Mouse (Mus musculus) heart, postnatal 0 days (tissue): ENCODE results near the gene Sec22b. TPM values are rescaled to one million over a fixed set of nuclear protein-coding genes. Genes with fewer than 3 reads are reported as not detected.

Source experiments
- ATAC-seq: fragments of 200-750 bp; cut with Nextera tagmentation; 2 replicates; pipeline ENCODE4 v1.8.0; 2017; ENCODE audit warnings: low read depth, moderate number of reproducible peaks, moderate library complexity; ENCODE audit not compliant: insufficient read depth
- DNase-seq: peaks from one replicate; pipeline ENCODE4 v3.0.0-alpha.2; 2016; ENCODE audit warnings: low spot score
- H3K27ac ChIP-seq: fragments of 300-500 bp; sonication (generic); 2 replicates; pipeline ENCODE4 v1.5.1; 2014; ENCODE audit warnings: low read depth, mild to moderate bottlenecking
- H3K27me3 ChIP-seq: fragments of 300-500 bp; sonication (generic); 2 replicates; pipeline ENCODE4 v1.6.1; 2014; ENCODE audit warnings: low read length, mixed read lengths; ENCODE audit not compliant: control insufficient read depth, insufficient read depth
- H3K36me3 ChIP-seq: fragments of 300-500 bp; sonication (generic); replicated peaks from 2 replicates; pipeline ENCODE4 v1.6.1; 2014; ENCODE audit warnings: low read length, mixed read lengths; ENCODE audit not compliant: control insufficient read depth, insufficient read depth
- H3K4me1 ChIP-seq: fragments of 300-500 bp; sonication (generic); 2 replicates; pipeline ENCODE4 v1.6.1; 2014; ENCODE audit warnings: antibody characterized with exemption; ENCODE audit not compliant: control insufficient read depth, insufficient read depth
- H3K4me2 ChIP-seq: fragments of 300-500 bp; sonication (generic); 2 replicates; pipeline ENCODE4 v1.6.1; 2014; ENCODE audit warnings: low read depth, mild to moderate bottlenecking, low read length, moderate library complexity
- H3K4me3 ChIP-seq: fragments of 300-500 bp; sonication (generic); 2 replicates; pipeline ENCODE4 v1.5.1; 2014; ENCODE audit warnings: low read depth, low read length
- H3K9ac ChIP-seq: fragments of 300-500 bp; sonication (generic); replicated peaks from 2 replicates; pipeline ENCODE4 v1.6.1; 2014; ENCODE audit warnings: low read depth, low read length, mixed read lengths
- H3K9me3 ChIP-seq: fragments of 300-500 bp; sonication (generic); replicated peaks from 2 replicates; pipeline ENCODE4 v1.6.1; 2016; ENCODE audit warnings: low read length; ENCODE audit not compliant: control insufficient read depth
- CTCF ChIP-seq: IDR thresholded peaks from 2 replicates; pipeline ENCODE4 v1.5.1; 2016; ENCODE audit warnings: antibody characterized with exemption, control low read depth, low read depth
- EP300 ChIP-seq: IDR thresholded peaks from 2 replicates; pipeline ENCODE4 v1.6.1; 2016; ENCODE audit warnings: antibody characterized with exemption, low read depth
- WGBS: fragments of 180-500 bp; shearing (Covaris S2); extraction: QIAGEN DNeasy Blood & Tissue Kit; methylation state at CpG from one replicate; pipeline ENCODE4 v1.1.7; 2014; 5-methylcytosine and 5-hydroxymethylcytosine counted together
- polyA plus RNA-seq: library from polyadenylated mRNA; unstranded; fragments of >200 nt; fragmentation: Nextera tagmentation; extraction: Ambion mirVana; gene quantifications from 2 replicates; pipeline ENCODE4 v1.2.1, GENCODE M21; 2015
- total RNA-seq: library from RNA; depleted of rRNA; stranded (reverse); fragments of >200 nt; gene quantifications from 2 replicates; pipeline ENCODE4 v1.2.3, GENCODE M21; 2014; ENCODE audit warnings: low replicate concordance

Sec22b gene
- total and polyA plus RNA-seq, 2 experiments from 2014 or later, result 22.4 to 69.9 TPM

GRCm38 (mm10) chr3:97933811-97934210 is 32.8 kb downstream of the Sec22b start:
- Histone ChIP-seq H3K4me1 (peaks cover 6% of the 10 kb centered on the region; the same call in 1 of the 2 replicates), H3K9ac (no peak overlapping the region), H3K4me3 (no peak overlapping the region), H3K36me3 (no peaks in the 10 kb centered on the region), H3K9me3 (no peaks in the 10 kb centered on the region), H3K27me3 (0 out of 2 replicates have a peak, but pooled peaks cover 7% of the 10 kb centered on the region), H3K27ac (no peak overlapping the region), H3K4me2 (no peak overlapping the region)
- no peak for DNase-seq
- ATAC-seq, result no peak
- TF ChIP-seq EP300 (no peak), CTCF (no peak)
- WGBS, result 80% methylated on average over 5 of the region's 5 CpGs

GRCm38 (mm10) chr3:97934331-97935300 is 33.6 kb downstream of the Sec22b start:
- WGBS, result 86% methylated on average over 6 of the region's 6 CpGs
- Histone ChIP-seq H3K27me3 (0 out of 2 replicates have a peak, but pooled peaks cover 7% of the 10 kb centered on the region), H3K4me3 (no peak overlapping the region), H3K27ac (no peak overlapping the region), H3K36me3 (no peaks in the 10 kb centered on the region), H3K4me2 (no peak overlapping the region), H3K9ac (no peak overlapping the region), H3K9me3 (no peaks in the 10 kb centered on the region), H3K4me1 (peaks cover 6% of the 10 kb centered on the region; the same call in 1 of the 2 replicates)
- TF ChIP-seq EP300 (no peak), CTCF (no peak)
- DNase-seq, result no peak
- ATAC-seq, result no peak

GRCm38 (mm10) chr3:97937068-97937944 is 36.3 kb downstream of the Sec22b start:
- H3K27me3 ChIP-seq, result 0 out of 2 replicates have a peak, but pooled peaks cover 7% of the 10 kb centered on the region
- TF ChIP-seq EP300 (no peak), CTCF (no peak)
- WGBS, result 54% methylated on average over 17 of the region's 17 CpGs
- no peak overlapping the region for H3K4me2 ChIP-seq
- H3K9ac ChIP-seq, result no peak overlapping the region
- DNase-seq, result no peak
- H3K4me3 ChIP-seq, result no peak overlapping the region
- H3K27ac ChIP-seq, result no peak overlapping the region
- H3K4me1 ChIP-seq, result peaks cover 10% of the 10 kb centered on the region; the same call in 1 of the 2 replicates
- ATAC-seq, result no peak
- H3K9me3 ChIP-seq, result no peaks in the 10 kb centered on the region
- H3K36me3 ChIP-seq, result no peaks in the 10 kb centered on the region

- H3K4me3 ChIP-seq, result no peak overlapping the region
- 85% methylated on average over 6 of the region's 6 CpGs for WGBS
- ATAC-seq (no peak), DNase-seq (no peak)
- H3K27me3 ChIP-seq, result 0 out of 2 replicates have a peak, but pooled peaks cover 4% of the 10 kb centered on the region
- peaks cover 11% of the 10 kb centered on the region; the same call in 1 of the 2 replicates for H3K4me1 ChIP-seq
- H3K4me2 ChIP-seq, result no peak overlapping the region
- H3K9ac ChIP-seq, result no peak overlapping the region
- no peak overlapping the region for H3K27ac ChIP-seq
- no peaks in the 10 kb centered on the region for H3K36me3 ChIP-seq
- no peaks in the 10 kb centered on the region for H3K9me3 ChIP-seq
- TF ChIP-seq CTCF (no peak), EP300 (no peak)
Observed at GRCm38 (mm10) chr3:97937945-97938266, 36.9 kb downstream of the Sec22b start.

- H3K9me3 ChIP-seq, result no peaks in the 10 kb centered on the region
- DNase-seq (no peak), ATAC-seq (no peak)
- H3K27ac ChIP-seq, result no peak overlapping the region
- H3K27me3 ChIP-seq, result no peaks in the 10 kb centered on the region
- no peak overlapping the region for H3K9ac ChIP-seq
- H3K36me3 ChIP-seq, result no peaks in the 10 kb centered on the region
- no peak overlapping the region for H3K4me3 ChIP-seq
- WGBS, result 72% methylated on average over 7 of the region's 7 CpGs
- no peak overlapping the region for H3K4me2 ChIP-seq
- TF ChIP-seq CTCF (no peak), EP300 (no peak)
- peaks cover 9% of the 10 kb centered on the region; the same call in 1 of the 2 replicates for H3K4me1 ChIP-seq
Observed at GRCm38 (mm10) chr3:97938814-97939526, 38.0 kb downstream of the Sec22b start.
